ENCODE assay signal across 9 mouse cellular contexts in genomic region chr4:82447061-82447671, GRCm38 (mm10).
DNase-seq lines count a peak whose midpoint lies in the region; ATAC-seq lines count a peak whose summit lies in the region.
"Had no signal": no experiment of that assay in that cellular context is flagged by ENCODE, and none has a peak within 500 bp of the region (broad histone marks: within the 10 kb centered on the region; RNA-seq: fewer than 3 reads in every experiment).

No protein-coding gene starts in this region.

- WGBS in midbrain, embryonic 10.5 days: 26% methylated on average over 8 of the region's 8 CpGs
- WGBS in midbrain, embryonic 11.5 days: 28% methylated on average over 8 of the region's 8 CpGs
- WGBS in heart, embryonic 12.5 days: 6% methylated on average over 8 of the region's 8 CpGs
- WGBS in liver, embryonic 15.5 days (ENCODE audit: insufficient replicate concordance): 26% methylated on average over 8 of the region's 8 CpGs

- no peak overlapping the region for H3K4me3 ChIP-seq in midbrain, embryonic 10.5 days
- no peak overlapping the region for H3K4me3 ChIP-seq in midbrain, embryonic 11.5 days (ENCODE audit: low read depth, low read length)
- no peak overlapping the region for H3K4me3 ChIP-seq in heart, embryonic 12.5 days
- no peak overlapping the region for H3K4me3 ChIP-seq in liver, embryonic 15.5 days (replicated peaks)
- H3K4me3 ChIP-seq: megakaryocyte, embryonic 14.5 days had no signal

- no peak overlapping the region for H3K27ac ChIP-seq in midbrain, embryonic 10.5 days (replicated peaks)
- no peak overlapping the region for H3K27ac ChIP-seq in midbrain, embryonic 11.5 days (ENCODE audit: low read depth, low read length)
- peak overlapping the region; percentile 97 for H3K27ac ChIP-seq in heart, embryonic 12.5 days (ENCODE audit: poor library complexity, severe bottlenecking)
- H3K27ac ChIP-seq in liver, embryonic 15.5 days (replicated peaks): peak overlapping the region; percentile 33

- H3K9me3 ChIP-seq in midbrain, embryonic 10.5 days (replicated peaks): no peaks in the 10 kb centered on the region
- H3K9me3 ChIP-seq in midbrain, embryonic 11.5 days (ENCODE audit: control insufficient read depth, low read length): no peaks in the 10 kb centered on the region
- H3K9me3 ChIP-seq in heart, embryonic 12.5 days (replicated peaks): no peaks in the 10 kb centered on the region
- no peaks in the 10 kb centered on the region for H3K9me3 ChIP-seq in liver, embryonic 15.5 days (replicated peaks)

- no peak overlapping the region for H3K4me2 ChIP-seq in midbrain, embryonic 11.5 days
- peak overlapping the region; percentile 43 for H3K4me2 ChIP-seq in heart, embryonic 12.5 days
- no peak overlapping the region for H3K4me2 ChIP-seq in liver, embryonic 15.5 days

- no peak overlapping the region for H3K9ac ChIP-seq in midbrain, embryonic 11.5 days (ENCODE audit: low read length)
- H3K9ac ChIP-seq in heart, embryonic 12.5 days: 0 out of 2 replicates have a peak overlapping the region, but pooled peaks have one; percentile 25
- H3K9ac ChIP-seq in liver, embryonic 15.5 days: no peak overlapping the region

- no peaks in the 10 kb centered on the region for H3K36me3 ChIP-seq in midbrain, embryonic 10.5 days
- no peaks in the 10 kb centered on the region for H3K36me3 ChIP-seq in midbrain, embryonic 11.5 days (ENCODE audit: control insufficient read depth, insufficient read depth, low read length)
- H3K36me3 ChIP-seq in heart, embryonic 12.5 days: no peaks in the 10 kb centered on the region
- no peaks in the 10 kb centered on the region for H3K36me3 ChIP-seq in liver, embryonic 15.5 days (replicated peaks)

- peaks cover 8% of the 10 kb centered on the region for H3K4me1 ChIP-seq in midbrain, embryonic 10.5 days
- peaks cover 4% of the 10 kb centered on the region; the same call in 1 of the 2 replicates for H3K4me1 ChIP-seq in midbrain, embryonic 11.5 days (ENCODE audit: control insufficient read depth, insufficient read depth, low read length)
- H3K4me1 ChIP-seq in heart, embryonic 12.5 days (replicated peaks): peaks cover 82% of the 10 kb centered on the region
- H3K4me1 ChIP-seq in liver, embryonic 15.5 days (replicated peaks): peaks cover 20% of the 10 kb centered on the region; the same call in 1 of the 2 replicates
- H3K4me1 ChIP-seq: megakaryocyte, embryonic 14.5 days had no signal

- DNase-seq in midbrain, embryonic 10.5 days (ENCODE audit: low spot score): peak; percentile 17
- DNase-seq in midbrain, embryonic 11.5 days (ENCODE audit: low spot score, missing footprints): no peak
- DNase-seq in fat pad, adult 2 months (ENCODE audit: extremely low read depth, low read depth, low spot score): peak; percentile 83
- peak; percentile 86 for DNase-seq in kidney, postnatal 10 days
- DNase-seq in right cerebral cortex, adult 2 months (ENCODE audit: low spot score in 2 of 2): peak; percentile 56 to 69

- no peaks in the 10 kb centered on the region for H3K27me3 ChIP-seq in midbrain, embryonic 10.5 days (ENCODE audit: low read depth, poor library complexity, severe bottlenecking)
- H3K27me3 ChIP-seq in midbrain, embryonic 11.5 days (ENCODE audit: control insufficient read depth, insufficient read depth, low read length): no peaks in the 10 kb centered on the region
- H3K27me3 ChIP-seq in heart, embryonic 12.5 days (replicated peaks): no peaks in the 10 kb centered on the region
- H3K27me3 ChIP-seq in liver, embryonic 15.5 days: no peaks in the 10 kb centered on the region
- H3K27me3 ChIP-seq: megakaryocyte, embryonic 14.5 days had no signal

- ATAC-seq in midbrain, embryonic 11.5 days (ENCODE audit: low FRiP score): no peak
- ATAC-seq in heart, embryonic 12.5 days (ENCODE audit: insufficient number of reproducible peaks, low FRiP score): peak; percentile 85
- peak; percentile 54 for ATAC-seq in liver, embryonic 15.5 days (ENCODE audit: insufficient read depth)
- ATAC-seq in megakaryocyte progenitor cell, adult 5-6 weeks (replicated peaks; ENCODE audit: poor library complexity): no peak

Comparison
In these comparisons a context has a peak if more than half of its experiments do, and no peak if none do; other contexts are left out.
1. H3K27ac ChIP-seq: peak in heart, embryonic 12.5 days (single experiment) and liver, embryonic 15.5 days (single experiment); none in midbrain, embryonic 10.5 days (single experiment) and midbrain, embryonic 11.5 days (single experiment).
2. ATAC-seq: peak in heart, embryonic 12.5 days (single experiment) and liver, embryonic 15.5 days (single experiment); none in midbrain, embryonic 11.5 days (single experiment) and megakaryocyte progenitor cell, adult 5-6 weeks (single experiment).